Mouse (Mus musculus): ENCODE measurements around the gene Ccdc149.
A peak's percentile ranks its signal among the peaks of the same experiment; 100 is the strongest.

Ccdc149 gene

DNA sequence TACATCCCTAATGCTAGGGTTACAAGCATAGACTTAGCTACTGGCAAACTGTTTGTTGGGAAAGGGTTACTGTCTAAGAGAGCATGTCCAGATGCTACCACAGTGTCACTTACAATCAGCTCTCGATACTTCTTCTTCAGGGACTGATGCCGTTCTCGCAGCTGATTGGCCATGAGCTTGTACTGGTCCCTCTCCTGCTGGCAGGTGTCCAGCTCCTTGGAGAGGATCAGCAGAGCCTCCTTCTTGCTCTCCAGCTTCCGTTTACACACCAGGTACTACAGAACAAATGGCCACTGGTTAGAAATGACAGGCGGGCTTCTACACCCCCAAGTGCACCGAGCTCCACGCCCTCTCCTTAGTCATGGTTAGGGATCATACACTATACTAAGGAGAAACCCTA, 32.4 kb downstream of the Ccdc149 start:
- peak in 1 of 2 experiments; percentile 36 for DNase-seq

DNA sequence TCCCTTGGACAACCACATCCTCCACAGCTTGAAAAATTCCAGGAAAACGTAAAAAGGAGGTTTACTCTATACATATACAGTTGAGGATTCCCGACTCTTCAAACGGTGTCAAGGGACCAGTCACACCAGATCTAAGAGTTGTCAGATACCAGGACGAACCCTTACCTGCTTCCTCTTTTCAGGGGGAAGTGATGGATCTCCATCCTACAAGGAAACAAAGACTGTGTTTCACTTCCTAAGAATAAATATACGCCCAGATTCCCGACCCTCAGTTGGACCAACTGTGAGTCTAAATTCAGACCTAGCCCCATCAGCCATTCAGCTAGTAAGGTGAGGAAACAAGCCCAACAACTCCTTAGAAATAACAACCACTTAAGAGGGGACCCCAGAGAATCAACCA, 35.8 kb downstream of the Ccdc149 start:
- no peak for DNase-seq

DNA sequence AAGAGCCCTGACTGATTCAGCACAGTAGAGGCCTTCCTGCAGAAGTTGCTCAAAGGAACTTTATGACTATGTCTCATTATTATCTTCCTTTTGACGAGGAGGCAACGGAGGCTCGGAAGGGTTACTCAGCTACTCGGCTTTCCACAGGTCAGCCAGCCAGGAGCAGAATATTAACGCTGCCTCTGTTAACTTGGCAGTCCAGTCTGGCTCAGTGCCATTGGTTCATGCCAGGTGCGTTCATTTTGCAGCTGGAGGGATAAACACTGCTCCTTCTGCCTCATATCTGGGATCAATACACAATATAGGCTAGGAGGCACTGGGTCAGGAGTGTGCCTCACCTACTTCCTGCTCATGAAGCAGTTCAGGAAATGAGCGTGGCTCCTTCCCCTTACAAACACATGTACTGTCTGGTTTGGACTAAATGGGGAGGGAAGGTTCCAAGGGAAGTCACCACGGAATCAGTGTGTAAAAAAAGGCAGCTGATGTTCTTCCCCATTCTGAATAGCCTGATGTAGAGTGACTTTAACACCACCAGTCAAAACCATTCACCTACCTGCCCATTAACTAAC, 40.0 kb downstream of the Ccdc149 start:
- DNase-seq = no peak

DNA sequence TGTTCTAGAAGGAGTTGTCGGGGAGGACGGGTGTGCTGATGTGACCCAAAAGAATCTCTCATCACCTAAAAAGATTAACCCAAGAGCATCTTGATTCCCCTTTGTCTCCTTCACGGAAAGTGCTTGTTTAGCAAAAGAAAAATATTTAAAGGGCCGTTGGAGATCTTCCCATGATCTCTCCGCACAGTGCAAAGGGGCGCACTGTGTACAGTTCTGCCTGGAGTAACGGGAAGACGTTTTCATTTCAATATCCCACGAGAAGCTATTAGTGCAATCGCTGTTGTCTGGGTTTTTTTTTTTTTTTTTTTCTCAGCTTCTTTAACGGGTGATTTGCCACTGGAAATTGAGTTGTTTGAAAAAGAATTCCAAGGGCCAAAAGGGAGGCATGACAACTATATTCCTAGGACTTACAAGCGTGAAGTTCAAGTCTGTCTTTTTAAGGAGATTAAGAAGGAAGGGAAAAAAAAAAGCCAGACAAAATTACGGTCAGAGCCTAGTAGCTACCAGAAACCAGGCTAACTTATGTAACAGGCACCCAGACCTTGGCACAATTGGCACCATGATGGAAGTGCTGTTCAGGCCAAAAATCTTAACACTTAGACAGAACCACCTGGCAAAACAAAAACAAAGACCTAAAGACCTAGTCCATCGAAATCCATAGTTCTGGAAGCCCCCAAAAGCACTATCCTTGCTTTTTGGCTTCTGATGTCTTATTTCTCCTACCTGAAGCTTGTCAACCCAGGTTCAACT, 41.4 kb downstream of the Ccdc149 start:
- no peak for DNase-seq

DNA sequence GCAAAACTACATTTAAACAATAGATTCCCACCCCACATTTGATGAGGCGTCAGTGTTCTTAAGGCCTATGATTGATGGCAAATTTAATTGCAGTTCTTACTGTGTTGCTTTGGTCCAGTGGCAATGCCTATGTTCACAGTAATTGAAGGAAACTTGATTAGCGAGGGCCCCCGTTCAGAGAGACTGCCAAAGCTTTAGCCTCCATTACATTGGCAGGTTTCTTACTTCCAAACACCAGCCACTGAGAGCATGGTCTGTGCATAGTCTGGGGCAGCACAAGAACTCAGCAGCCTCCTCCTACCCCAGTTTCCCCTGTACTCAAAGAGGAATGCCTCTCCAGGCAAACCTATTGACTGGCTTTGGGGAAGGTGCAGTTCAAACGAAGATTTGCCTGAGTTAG, 42.7 kb downstream of the Ccdc149 start:
- DNase-seq = no peak

DNA sequence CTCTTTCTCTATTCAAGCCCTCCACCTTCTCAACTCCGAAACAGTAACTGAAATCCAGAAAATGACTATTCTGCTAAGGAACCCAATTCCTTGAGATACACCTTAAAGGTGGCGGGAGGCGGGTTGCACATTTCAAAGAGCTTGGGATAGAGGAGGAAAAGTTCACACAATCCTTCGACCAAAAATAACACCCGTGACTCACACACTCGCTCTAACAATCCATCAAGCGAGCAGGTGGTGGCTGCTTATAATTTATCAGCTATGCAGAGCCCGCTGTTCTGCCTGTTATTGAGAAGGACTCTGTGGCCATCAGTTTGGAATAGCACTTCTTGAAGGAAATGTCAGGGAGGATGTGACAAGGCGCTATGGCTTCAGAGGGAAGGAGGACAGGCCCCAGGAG, 45.5 kb downstream of the Ccdc149 start:
- no peak for DNase-seq

DNA sequence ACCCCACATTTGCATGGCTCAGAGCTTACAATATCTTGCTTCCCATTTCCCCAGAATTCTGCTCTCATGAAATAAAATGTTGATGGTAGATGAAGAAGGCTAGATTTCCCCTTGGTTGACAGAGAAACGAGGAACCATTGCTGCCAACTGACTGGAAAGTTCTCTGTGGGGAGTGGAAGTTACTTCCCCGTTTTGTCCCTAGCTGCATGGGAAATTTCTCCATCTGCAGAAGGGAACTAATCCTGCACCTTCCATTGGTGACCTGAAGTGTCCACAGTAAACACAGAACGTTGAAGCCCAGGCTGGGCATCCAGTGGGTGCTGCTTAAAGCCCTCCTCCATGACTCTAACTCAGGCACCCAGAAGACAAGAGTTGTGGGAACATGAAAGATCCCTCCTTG, 47.4 kb downstream of the Ccdc149 start:
- no peak for DNase-seq

DNA sequence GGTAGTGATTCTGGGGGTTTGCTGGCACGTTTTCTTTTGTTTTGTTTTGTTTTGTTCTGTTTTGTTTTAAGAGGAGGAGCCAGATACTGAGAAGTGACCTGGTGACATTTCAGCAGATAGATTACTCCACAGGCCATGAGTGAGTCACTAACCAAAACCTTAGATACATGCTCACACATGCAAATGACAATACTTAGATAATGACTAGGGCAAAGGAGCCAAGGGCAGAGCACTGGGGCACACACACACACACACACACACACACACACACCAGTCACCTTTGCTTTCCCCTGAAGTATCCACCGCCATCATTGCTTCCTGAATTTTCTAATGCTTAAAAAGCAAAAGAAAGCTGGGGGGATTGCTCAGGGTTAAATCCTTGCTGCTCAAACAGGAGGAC, 54.8 kb downstream of the Ccdc149 start:
- DNase-seq = no peak

DNA sequence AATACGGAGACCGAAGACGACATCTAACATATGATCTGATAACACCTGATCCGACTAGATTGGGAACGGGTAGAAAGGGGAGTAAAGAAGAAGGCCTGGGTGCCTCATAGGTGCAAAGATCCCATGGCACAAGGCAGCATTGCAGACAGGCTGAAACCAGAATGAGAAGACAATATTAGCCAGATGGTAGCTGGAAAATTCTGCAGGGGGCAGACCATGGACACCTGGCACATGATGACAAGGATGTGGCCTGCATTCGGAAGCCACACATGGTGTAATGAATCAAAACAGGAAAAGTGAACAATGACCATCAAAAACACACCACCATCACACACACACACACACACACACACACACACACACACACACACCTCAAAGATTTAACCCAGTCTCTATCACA, 55.4 kb downstream of the Ccdc149 start:
- peak; percentile 55 to 65 for DNase-seq

DNA sequence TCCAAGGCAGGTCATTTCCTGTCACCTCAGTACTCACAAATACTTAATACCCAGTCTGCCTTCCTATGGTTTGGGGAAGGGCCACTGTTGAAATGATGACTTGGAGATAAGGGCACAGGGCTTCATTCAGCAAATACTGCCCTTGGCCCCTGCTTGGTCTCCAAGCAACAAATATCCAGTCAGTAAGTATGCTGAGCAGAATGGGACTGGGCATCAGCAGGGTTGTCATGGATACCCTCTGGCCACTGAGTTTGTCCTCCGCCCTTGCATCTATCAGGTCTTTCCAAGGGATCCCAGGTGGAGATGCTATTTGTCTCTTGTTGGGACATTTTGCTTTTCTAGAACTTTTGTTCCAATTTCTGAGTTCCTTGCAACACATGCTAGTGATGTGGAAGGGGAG, 56.1 kb downstream of the Ccdc149 start:
- no peak for DNase-seq

DNA sequence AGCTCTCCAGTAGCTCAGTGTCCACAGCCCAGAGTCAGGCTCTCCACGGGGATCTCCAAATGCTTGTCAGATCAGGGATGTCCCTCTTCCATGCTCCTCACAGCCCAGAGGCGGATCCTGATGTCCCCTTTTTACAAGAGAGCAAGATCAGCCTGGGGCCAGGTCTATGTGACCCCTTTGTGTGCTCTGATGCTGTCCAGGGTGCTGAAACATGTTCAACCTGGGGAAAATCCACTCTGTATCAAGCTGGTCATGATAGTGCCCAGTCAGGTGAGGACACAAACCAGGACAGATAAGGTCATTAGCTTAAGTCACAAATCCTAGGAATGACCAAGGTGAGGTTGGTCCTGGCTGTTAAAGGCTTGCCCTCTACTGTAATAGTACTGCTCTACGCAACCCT, 59.8 kb downstream of the Ccdc149 start:
- DNase-seq = no peak

DNA sequence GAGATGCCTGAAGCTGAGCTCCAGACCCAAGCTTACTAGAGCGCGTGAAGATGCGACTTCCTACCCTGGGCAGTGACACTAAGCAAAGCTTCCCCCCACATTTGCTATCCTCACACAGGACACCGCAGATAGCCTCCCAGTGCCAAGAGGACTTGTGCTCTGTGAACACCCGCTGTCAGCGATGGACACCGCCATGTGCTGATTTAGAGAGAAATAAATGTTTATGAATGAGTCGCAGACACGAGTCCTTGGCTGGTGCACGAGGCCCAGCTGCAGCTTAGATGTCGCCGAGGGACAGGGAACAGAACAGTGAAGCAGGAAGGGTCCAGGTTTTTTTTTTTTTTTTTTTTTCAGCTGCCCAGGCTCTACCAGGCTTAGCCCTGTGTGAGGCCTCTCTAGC, 61.1 kb downstream of the Ccdc149 start:
- DNase-seq = peak; percentile 18 to 38

DNA sequence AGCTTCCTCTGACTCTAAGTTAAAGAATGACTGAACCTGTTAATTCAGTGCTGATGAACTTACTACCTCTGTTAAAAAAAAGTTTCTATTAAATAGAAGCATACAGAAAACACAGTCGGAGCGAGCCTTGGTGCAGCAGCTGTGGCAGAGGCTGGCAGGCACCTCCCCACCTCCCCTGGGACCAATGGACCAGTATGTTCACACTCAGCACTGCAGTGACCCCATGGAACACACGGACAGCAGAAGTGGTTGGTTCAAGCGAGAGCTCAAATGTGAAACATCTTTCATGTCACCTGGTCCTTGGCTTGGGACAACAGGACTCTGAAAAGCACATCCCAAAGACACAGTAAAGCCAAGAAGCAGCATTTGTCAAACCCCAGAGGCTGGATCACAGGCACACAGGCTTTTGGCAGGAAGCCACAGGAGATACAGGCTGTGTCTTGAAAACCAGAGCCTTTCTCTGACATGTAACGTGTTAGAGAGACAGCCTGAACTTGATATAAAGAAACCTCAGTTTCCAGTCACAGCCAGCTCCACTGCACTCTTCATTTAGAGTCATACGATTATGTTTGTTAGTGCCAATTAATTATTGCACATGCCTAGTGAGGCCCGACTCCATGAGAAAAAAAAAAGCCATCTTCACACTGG, 62.5 kb downstream of the Ccdc149 start:
- DNase-seq = peak; percentile 46 to 68

DNA sequence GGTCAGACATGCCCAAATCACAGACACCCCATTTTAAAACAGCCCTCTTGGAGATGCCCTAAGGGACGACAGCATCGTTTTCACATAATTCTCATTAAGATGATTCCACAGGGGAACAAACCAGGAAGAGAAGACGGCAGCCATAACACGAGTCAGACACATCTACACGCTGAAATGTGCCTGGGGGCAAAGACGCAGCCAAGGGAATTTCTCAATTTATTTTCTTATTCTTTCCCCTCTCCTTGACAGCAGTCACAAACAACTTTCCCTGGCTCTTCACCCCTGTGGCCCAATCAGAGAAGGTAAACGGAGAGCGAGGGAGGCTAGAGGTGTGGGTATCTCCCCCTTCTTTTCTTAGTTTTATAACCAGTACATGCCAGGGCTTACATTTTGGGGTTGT, 66.9 kb downstream of the Ccdc149 start:
- no peak for DNase-seq

DNA sequence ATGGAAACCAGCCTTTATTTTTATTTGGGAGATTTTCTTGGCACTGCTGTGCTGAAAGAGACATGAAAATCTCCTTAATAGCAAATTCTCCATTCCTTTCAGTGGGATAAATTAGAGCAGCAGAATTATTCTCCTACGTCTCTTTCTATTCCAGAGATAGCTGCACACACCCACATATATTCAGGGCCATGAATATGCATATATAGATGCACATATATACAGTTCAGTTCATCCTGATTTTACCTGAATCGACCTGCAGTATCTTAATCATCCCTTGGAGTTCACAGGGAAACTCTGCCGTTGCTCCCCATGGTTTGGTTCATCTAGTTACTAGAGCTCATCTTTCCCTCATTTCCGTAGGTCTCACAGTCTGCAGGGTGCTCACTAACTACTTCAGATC, 77.6 kb downstream of the Ccdc149 start:
- DNase-seq = no peak

DNA sequence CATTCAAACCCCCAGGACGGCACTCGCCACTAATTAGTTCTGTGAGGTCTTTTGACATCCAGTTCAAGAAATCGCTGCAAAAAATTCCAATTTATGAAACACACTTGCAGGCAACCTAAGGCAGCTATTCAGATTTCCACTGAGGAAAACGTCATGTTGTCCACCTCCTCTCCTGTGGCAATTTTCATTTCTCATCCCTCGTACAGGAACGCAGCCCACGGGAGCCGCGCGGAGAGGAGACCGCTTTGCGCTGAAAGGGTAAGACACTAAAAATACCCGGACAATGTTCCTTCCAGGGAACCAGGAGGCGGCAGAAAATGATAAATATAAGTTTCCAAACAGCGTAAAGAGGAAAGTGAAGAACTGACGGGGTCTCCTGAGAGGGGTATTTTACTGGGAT, 79.8 kb downstream of the Ccdc149 start:
- no peak for DNase-seq

DNA sequence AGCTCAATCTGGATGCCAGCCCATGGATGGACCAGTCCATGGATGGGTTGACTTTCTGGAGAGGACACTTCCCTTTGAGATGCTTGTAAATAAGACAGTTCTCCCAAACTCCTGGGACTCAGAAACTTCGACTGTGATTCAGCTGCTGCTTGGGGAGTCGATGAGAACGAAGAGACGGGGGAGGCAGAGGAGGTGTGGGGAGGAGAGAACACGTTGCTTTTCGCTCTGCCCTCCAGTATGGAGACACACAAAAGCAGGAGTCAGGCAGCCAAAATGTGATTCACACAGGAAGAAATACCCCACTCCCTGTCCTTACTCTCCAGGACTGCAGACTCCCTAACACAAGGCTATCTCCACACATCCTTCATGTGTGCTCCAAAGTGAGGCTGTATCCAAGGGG, 80.9 kb downstream of the Ccdc149 start:
- no peak for DNase-seq

DNA sequence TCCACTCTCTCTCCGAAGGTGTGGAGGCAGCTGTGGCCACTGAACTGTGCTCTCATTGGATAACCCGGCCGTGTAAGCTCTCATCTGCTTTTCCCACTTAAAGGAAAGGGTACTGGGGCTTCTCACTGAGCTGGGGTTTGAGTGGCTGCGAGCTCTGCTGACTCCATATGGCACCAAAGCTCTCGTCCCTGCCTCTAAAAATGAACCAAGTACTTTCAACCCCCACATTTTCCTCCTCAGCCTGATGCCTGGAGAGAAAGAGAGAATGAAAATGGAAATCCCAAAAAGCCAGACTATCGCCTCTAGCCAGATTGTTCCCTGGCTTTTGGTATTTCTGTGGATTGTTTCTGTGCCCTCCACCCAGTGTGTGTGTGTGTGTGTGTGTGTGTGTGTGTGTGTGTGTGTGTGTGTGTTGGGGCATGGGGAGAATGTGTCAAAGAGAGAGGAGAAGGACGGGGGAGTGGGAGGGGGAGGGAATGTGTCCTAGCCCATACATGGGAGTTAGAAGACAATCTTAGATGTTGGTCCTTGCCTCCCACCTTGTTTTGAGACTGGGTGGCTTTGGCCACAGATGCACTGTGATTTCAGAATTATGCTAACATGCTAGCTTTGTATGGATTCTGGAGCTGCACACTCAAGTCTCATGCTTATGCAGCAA, 83.1 kb downstream of the Ccdc149 start:
- DNase-seq = no peak

DNA sequence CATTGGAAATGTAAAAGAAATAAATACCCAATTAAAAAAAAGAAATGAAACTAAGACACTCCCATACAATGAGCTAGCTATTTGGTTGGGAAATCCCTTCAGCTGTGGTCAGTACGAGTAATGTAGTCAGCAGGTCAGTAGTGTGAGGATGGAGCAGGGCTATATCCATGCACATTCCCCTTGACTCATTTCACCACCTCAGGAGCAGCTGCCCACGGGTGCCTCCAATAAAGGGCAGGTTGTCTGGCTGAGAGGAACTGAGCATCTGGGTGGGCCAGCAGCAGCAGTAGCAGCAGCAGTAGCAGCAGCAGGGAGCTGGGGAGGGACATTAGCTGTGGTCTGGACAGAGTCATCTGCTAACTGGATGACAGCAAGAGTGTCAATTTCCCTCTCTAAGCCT, 85.3 kb downstream of the Ccdc149 start:
- DNase-seq = no peak

DNA sequence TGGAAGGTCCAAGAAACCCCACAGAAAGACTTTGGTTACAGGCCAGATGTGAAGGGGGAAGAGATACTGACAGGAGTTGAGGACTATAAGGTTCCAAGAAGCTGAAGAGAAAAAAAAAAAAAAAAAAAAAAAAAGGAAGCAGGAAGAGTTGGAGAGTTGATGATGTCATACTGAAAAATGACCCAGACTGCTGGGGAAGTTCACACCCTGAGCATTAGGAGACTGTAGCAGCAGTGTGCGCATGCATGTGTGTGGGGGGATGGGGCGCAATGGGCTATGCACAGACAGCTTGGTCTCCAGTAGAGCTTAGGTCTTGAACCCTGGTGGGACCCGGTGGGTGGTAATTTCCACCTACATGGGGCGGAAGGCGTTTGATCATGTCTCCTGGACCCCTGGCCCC, 87.6 kb downstream of the Ccdc149 start:
- no peak for DNase-seq

DNA sequence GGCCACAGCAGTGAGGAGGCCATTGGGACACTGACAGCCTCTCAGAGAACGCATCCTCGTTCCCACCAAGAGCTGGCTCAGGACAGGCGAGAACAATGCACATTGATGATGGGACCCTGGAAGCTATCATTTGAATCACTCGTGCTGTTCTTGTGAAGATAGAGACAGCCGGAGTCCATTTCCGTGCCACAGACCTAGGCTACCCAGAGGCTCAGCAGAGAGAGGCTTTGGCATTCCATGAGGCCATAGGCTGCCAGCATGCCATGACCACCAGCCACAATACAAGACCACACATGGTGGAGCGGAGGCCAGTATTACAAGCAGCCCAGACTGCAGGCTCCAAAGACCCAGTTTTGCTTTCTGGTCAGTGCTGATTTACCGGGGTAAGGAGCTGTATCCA, 88.5 kb downstream of the Ccdc149 start:
- DNase-seq = no peak

DNA sequence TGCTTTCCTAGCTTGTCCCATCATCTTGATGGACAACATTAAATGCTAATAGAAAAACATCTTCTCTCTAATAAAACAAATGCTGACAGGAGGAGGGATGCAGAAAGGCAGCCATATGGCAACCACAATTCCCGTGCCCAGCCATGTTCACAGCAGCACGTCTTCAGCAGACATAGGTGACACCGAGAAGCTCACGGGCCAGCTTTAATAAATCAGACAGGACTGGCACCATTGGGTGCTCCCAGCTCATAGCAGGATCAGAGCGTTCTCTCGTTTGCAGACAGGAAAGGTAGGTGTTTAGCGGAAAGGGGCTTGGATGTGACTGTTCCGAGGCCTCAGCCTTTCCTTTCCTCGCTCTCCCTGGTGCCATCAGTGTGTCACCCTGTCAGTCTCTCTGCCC, 95.5 kb downstream of the Ccdc149 start:
- no peak for DNase-seq

DNA sequence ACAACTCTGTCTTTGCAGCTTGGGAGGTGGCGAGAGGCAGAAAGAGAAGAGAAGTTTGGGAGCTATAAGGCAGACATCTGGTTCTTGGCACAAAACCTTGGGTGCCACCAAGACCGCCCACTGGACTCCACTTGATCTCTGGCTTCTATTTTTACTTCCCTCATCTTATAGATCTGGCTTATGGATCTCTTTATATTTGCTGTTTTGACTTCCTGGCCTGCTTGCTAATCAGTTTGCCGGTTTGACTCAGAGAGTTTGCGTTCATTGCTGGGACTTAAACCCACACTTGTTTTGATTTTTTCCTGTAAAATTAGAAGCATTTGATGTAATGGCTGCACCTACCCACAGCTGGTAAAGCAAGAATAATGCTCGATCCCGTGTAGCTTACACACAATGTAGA, 100.4 kb downstream of the Ccdc149 start:
- DNase-seq = no peak
